Mouse (Mus musculus): ENCODE measurements around the gene Alox5ap. TPM values are rescaled to one million over a fixed set of nuclear protein-coding genes. Genes with fewer than 3 reads are reported as not detected.

Alox5ap gene
- 9.0 and 11.2 TPM in 2 replicates for polyA plus RNA-seq (2015; fragmentation: Nextera tagmentation; extraction: Ambion mirVana)

- WGBS = 65% methylated on average over 4 of the region's 4 CpGs
- Histone ChIP-seq H3K9ac (no peak within 1 kb of the TSS), H3K4me2 (no peak within 1 kb of the TSS), H3K9me3 (peaks cover 4% of the 10 kb centered on the region; the same call in 1 of the 2 replicates), H3K4me3 (no peak within 1 kb of the TSS), H3K27ac (no peak within 1 kb of the TSS), H3K4me1 (replicated peaks) (peaks cover 4% of the 10 kb centered on the region), H3K27me3 (peaks cover 5% of the 10 kb centered on the region; the same call in 1 of the 2 replicates), H3K36me3 (no peaks in the 10 kb centered on the region)
- no peak for ATAC-seq (ENCODE audit: low FRiP score)
These were observed at the start of gene Alox5ap for GRCm38 (mm10) chr5:149264405-149264804. TSS of gene Alox5ap (plus strand) at chr5:149264767.

GRCm38 (mm10) chr5:149215540-149215939 lies 49.0 kb upstream of the Alox5ap start:
- Histone ChIP-seq H3K9me3 (no peaks in the 10 kb centered on the region), H3K4me3 (no peak overlapping the region), H3K9ac (no peak overlapping the region), H3K36me3 (peaks cover 67% of the 10 kb centered on the region), H3K27me3 (no peaks in the 10 kb centered on the region), H3K4me1 (replicated peaks) (no peaks in the 10 kb centered on the region), H3K27ac (no peak overlapping the region), H3K4me2 (no peak overlapping the region)
- WGBS = over 99% methylated on average over 7 of the region's 7 CpGs
- no peak for ATAC-seq (ENCODE audit: low FRiP score)

- Histone ChIP-seq H3K27ac (no peak overlapping the region), H3K9me3 (no peaks in the 10 kb centered on the region), H3K36me3 (peaks cover 48% of the 10 kb centered on the region), H3K4me1 (replicated peaks) (no peaks in the 10 kb centered on the region), H3K9ac (no peak overlapping the region), H3K27me3 (no peaks in the 10 kb centered on the region), H3K4me3 (no peak overlapping the region), H3K4me2 (no peak overlapping the region)
- ATAC-seq (ENCODE audit: low FRiP score) = no peak
- WGBS = 89% methylated on average over 6 of the region's 6 CpGs
These were observed 46.8 kb upstream of the Alox5ap start for GRCm38 (mm10) chr5:149217524-149218357.

GRCm38 (mm10) chr5:149219493-149219892 lies 45.1 kb upstream of the Alox5ap start:
- no peak overlapping the region for H3K4me2 ChIP-seq
- H3K36me3 ChIP-seq = peaks cover 31% of the 10 kb centered on the region
- H3K4me3 ChIP-seq = no peak overlapping the region
- no peak overlapping the region for H3K9ac ChIP-seq
- 87% methylated on average over 3 of the region's 3 CpGs for WGBS
- H3K9me3 ChIP-seq = no peaks in the 10 kb centered on the region
- no peaks in the 10 kb centered on the region for H3K27me3 ChIP-seq
- peaks cover 9% of the 10 kb centered on the region for H3K4me1 ChIP-seq (replicated peaks)
- H3K27ac ChIP-seq = no peak overlapping the region
- no peak for ATAC-seq (ENCODE audit: low FRiP score)

GRCm38 (mm10) chr5:149221355-149221754 lies 43.2 kb upstream of the Alox5ap start:
- H3K4me1 ChIP-seq (replicated peaks) = peaks cover 12% of the 10 kb centered on the region
- no peaks in the 10 kb centered on the region for H3K9me3 ChIP-seq
- H3K27ac ChIP-seq = no peak overlapping the region
- H3K4me3 ChIP-seq = no peak overlapping the region
- no peaks in the 10 kb centered on the region for H3K27me3 ChIP-seq
- no peak overlapping the region for H3K4me2 ChIP-seq
- WGBS = 94% methylated on average over 4 of the region's 4 CpGs
- H3K36me3 ChIP-seq = peaks cover 12% of the 10 kb centered on the region
- H3K9ac ChIP-seq = no peak overlapping the region
- ATAC-seq (ENCODE audit: low FRiP score) = no peak

GRCm38 (mm10) chr5:149224666-149225065 lies 39.9 kb upstream of the Alox5ap start:
- no peak for ATAC-seq (ENCODE audit: low FRiP score)
- H3K9ac ChIP-seq = no peak overlapping the region
- H3K4me2 ChIP-seq = no peak overlapping the region
- no peak overlapping the region for H3K4me3 ChIP-seq
- WGBS = 23% methylated on average over 7 of the region's 7 CpGs
- no peaks in the 10 kb centered on the region for H3K27me3 ChIP-seq
- H3K27ac ChIP-seq = no peak overlapping the region
- peaks cover 12% of the 10 kb centered on the region for H3K4me1 ChIP-seq (replicated peaks)
- H3K9me3 ChIP-seq = no peaks in the 10 kb centered on the region
- H3K36me3 ChIP-seq = no peaks in the 10 kb centered on the region

- Histone ChIP-seq H3K36me3 (no peaks in the 10 kb centered on the region), H3K9me3 (no peaks in the 10 kb centered on the region), H3K9ac (peak overlapping the region; percentile 64), H3K4me1 (replicated peaks) (peaks cover 8% of the 10 kb centered on the region), H3K4me3 (peak overlapping the region; percentile 49), H3K27me3 (no peaks in the 10 kb centered on the region), H3K4me2 (peak overlapping the region; percentile 49), H3K27ac (peak overlapping the region; percentile 90)
- 3% methylated on average over 55 of the region's 55 CpGs for WGBS
- ATAC-seq (ENCODE audit: low FRiP score) = peak; percentile 98
These were observed 35.6 kb upstream of the Alox5ap start for GRCm38 (mm10) chr5:149228700-149229618.

GRCm38 (mm10) chr5:149229619-149230339 lies 34.8 kb upstream of the Alox5ap start:
- H3K27ac ChIP-seq = peak overlapping the region; percentile 90

GRCm38 (mm10) chr5:149235002-149235401 lies 29.6 kb upstream of the Alox5ap start:
- no peaks in the 10 kb centered on the region for H3K9me3 ChIP-seq
- H3K27ac ChIP-seq = no peak overlapping the region
- H3K4me2 ChIP-seq = no peak overlapping the region
- 91% methylated on average over 7 of the region's 7 CpGs for WGBS
- no peaks in the 10 kb centered on the region for H3K27me3 ChIP-seq
- H3K9ac ChIP-seq = no peak overlapping the region
- H3K36me3 ChIP-seq = no peaks in the 10 kb centered on the region
- H3K4me1 ChIP-seq (replicated peaks) = no peaks in the 10 kb centered on the region; the same call in 1 of the 2 replicates
- no peak overlapping the region for H3K4me3 ChIP-seq
- ATAC-seq (ENCODE audit: low FRiP score) = no peak

More at GRCm38 (mm10) chr5:149229619-149230339, 34.8 kb upstream of the Alox5ap start:
- peak; percentile 16; the same call in 1 of the 2 replicates for ATAC-seq (ENCODE audit: low FRiP score)
- Histone ChIP-seq H3K36me3 (no peaks in the 10 kb centered on the region), H3K4me1 (replicated peaks) (no peaks in the 10 kb centered on the region; the same call in 1 of the 2 replicates), H3K4me2 (peak overlapping the region; percentile 49), H3K27me3 (no peaks in the 10 kb centered on the region), H3K9me3 (no peaks in the 10 kb centered on the region), H3K9ac (peak overlapping the region; percentile 64), H3K4me3 (peak overlapping the region; percentile 49)
- 73% methylated on average over 18 of the region's 18 CpGs for WGBS

- H3K4me2 ChIP-seq = no peak overlapping the region
- H3K4me1 ChIP-seq (replicated peaks) = no peaks in the 10 kb centered on the region; the same call in 1 of the 2 replicates
- H3K9me3 ChIP-seq = no peaks in the 10 kb centered on the region; the same call in 1 of the 2 replicates
- H3K36me3 ChIP-seq = no peaks in the 10 kb centered on the region
- no peaks in the 10 kb centered on the region for H3K27me3 ChIP-seq
- H3K27ac ChIP-seq = no peak overlapping the region
- H3K9ac ChIP-seq = no peak overlapping the region
- ATAC-seq (ENCODE audit: low FRiP score) = no peak
- no peak overlapping the region for H3K4me3 ChIP-seq
- WGBS = 79% methylated on average over 24 of the region's 24 CpGs
These were observed 27.2 kb upstream of the Alox5ap start for GRCm38 (mm10) chr5:149237221-149237950.

GRCm38 (mm10) chr5:149242467-149242866 lies 22.1 kb upstream of the Alox5ap start:
- Histone ChIP-seq H3K27me3 (no peaks in the 10 kb centered on the region), H3K27ac (no peak overlapping the region), H3K36me3 (no peaks in the 10 kb centered on the region), H3K9ac (no peak overlapping the region), H3K4me2 (no peak overlapping the region), H3K4me3 (no peak overlapping the region), H3K4me1 (replicated peaks) (peaks cover 6% of the 10 kb centered on the region), H3K9me3 (no peaks in the 10 kb centered on the region; the same call in 1 of the 2 replicates)
- WGBS = 86% methylated on average over 5 of the region's 5 CpGs
- ATAC-seq (ENCODE audit: low FRiP score) = no peak
